Mouse (Mus musculus): ENCODE measurements around the gene Map3k19. TPM values are rescaled to one million over a fixed set of nuclear protein-coding genes. Genes with fewer than 3 reads are reported as not detected.
A peak's percentile ranks its signal among the peaks of the same experiment; 100 is the strongest.

The Map3k19 gene
- polyA plus RNA-seq (2011; ENCODE audit: insufficient read depth, insufficient read length, low replicate concordance, missing spikeins) = 0.30 TPM in 1 of 2 replicates, not detected in the other

DNA sequence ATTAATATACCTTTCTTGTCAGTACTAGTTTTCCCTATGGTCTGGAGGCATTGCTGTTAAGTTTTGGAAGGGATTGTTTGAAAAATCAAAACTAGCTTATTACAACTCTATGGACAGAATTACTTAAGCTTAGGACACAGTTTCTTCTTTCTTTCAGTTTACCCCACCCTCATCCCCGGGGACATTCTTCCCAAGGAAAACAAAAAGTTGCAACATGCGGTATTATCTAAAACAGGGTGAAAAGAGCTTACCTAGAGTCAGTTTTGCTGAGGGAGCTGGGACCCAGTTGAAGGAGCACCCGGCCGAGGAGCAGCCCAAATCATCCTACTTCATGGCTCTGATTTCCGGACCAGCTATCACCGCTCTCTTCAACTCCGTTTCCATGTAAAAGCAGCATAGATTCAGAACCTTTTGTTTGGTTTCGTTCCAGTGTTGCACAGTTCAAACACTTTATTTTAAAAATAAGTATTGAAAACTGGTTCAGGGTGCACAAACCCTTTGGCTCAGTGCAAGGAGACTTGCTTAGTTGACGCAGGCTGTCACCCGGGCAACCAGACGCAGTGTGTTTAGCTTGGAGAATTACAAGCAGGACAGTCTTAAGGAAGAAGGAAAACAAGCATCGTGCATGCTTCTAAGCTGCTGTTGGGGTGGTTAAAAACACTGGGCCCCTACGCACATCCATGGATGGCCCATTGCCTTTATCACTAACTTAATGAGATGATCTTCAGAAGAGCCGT is at the start of gene Map3k19:
Gene Map3k19 (minus strand): TSS at position 546 of the 737 bp plus-strand sequence.
- H3K4me1 ChIP-seq (ENCODE audit: control insufficient read depth, insufficient read depth, low read length) = no peaks in the 10 kb centered on the region
- no peak within 1 kb of the TSS for H3K4me3 ChIP-seq (replicated peaks; ENCODE audit: control insufficient read depth, low read depth, low read length)
- WGBS = 86% methylated on average over 14 of the region's 14 CpGs
- H3K27ac ChIP-seq (ENCODE audit: control insufficient read depth, insufficient read depth, low read depth, low read length, poor library complexity) = no peak within 1 kb of the TSS
- TF ChIP-seq CTCF (IDR thresholded peaks at IDR 0.05; ENCODE audit: control insufficient read depth, insufficient read depth, low read length) = no peak
- no peak for TF ChIP-seq POLR2A (IDR thresholded peaks at IDR 0.05; ENCODE audit: borderline replicate concordance, control insufficient read depth, low read depth, low read length)

DNA sequence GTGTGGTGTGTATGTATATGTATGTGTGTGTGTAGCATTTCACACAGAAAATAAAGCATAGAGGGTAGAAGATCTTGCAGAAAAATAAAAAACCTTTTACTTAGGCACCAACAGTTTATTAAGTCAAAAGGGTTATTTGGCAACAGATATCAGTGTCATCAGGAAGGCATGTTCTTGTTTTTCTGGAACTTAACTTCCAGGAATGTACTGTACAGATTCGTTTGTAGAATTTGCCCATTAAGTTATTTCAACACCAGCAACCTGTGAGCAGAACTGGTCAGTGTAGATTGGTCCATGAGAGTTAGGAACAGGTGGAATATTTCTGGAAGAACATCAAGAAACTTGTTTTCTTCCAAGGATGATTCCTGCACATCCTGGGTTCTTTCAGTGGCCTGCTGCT is 44.6 kb upstream of the Map3k19 start:
- Histone ChIP-seq H3K4me1 (ENCODE audit: control insufficient read depth, insufficient read depth, low read length) (no peaks in the 10 kb centered on the region), H3K27ac (ENCODE audit: control insufficient read depth, insufficient read depth, low read depth, low read length, poor library complexity) (no peak overlapping the region), H3K4me3 (replicated peaks; ENCODE audit: control insufficient read depth, low read depth, low read length) (no peak overlapping the region)
- TF ChIP-seq CTCF (IDR thresholded peaks at IDR 0.05; ENCODE audit: control insufficient read depth, insufficient read depth, low read length) = no peak
- 61% methylated on average over 1 of the region's 1 CpGs for WGBS

DNA sequence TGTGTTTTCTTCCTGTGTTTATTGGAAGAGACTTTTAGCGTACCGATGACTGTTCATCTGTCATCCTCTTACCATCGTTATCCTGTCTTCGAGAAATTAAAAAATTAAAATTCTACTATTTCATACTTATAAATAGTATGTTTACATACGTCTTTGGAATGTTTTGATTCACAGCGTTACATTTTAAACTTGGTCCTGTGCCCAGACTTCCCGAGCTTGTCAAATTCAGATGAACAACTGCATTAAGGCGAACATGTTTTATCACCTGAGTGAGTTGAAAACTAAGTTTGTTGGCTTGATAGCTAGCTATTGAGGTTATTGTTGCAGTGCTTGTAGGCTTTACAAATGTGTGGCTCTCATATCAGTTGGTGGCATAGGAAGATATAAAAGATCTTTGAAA is 14.4 kb upstream of the Map3k19 start:
- no peak for TF ChIP-seq POLR2A (IDR thresholded peaks at IDR 0.05; ENCODE audit: borderline replicate concordance, control insufficient read depth, low read depth, low read length)
- no peak for TF ChIP-seq CTCF (IDR thresholded peaks at IDR 0.05; ENCODE audit: control insufficient read depth, insufficient read depth, low read length)
- H3K4me1 ChIP-seq (ENCODE audit: control insufficient read depth, insufficient read depth, low read length) = no peaks in the 10 kb centered on the region; the same call in 1 of the 2 replicates
- H3K4me3 ChIP-seq (replicated peaks; ENCODE audit: control insufficient read depth, low read depth, low read length) = peak overlapping the region; percentile 96
- peak overlapping the region; percentile 84; the same call in 1 of the 2 replicates for H3K27ac ChIP-seq (ENCODE audit: control insufficient read depth, insufficient read depth, low read depth, low read length, poor library complexity)
- 31% methylated on average over 8 of the region's 8 CpGs for WGBS

DNA sequence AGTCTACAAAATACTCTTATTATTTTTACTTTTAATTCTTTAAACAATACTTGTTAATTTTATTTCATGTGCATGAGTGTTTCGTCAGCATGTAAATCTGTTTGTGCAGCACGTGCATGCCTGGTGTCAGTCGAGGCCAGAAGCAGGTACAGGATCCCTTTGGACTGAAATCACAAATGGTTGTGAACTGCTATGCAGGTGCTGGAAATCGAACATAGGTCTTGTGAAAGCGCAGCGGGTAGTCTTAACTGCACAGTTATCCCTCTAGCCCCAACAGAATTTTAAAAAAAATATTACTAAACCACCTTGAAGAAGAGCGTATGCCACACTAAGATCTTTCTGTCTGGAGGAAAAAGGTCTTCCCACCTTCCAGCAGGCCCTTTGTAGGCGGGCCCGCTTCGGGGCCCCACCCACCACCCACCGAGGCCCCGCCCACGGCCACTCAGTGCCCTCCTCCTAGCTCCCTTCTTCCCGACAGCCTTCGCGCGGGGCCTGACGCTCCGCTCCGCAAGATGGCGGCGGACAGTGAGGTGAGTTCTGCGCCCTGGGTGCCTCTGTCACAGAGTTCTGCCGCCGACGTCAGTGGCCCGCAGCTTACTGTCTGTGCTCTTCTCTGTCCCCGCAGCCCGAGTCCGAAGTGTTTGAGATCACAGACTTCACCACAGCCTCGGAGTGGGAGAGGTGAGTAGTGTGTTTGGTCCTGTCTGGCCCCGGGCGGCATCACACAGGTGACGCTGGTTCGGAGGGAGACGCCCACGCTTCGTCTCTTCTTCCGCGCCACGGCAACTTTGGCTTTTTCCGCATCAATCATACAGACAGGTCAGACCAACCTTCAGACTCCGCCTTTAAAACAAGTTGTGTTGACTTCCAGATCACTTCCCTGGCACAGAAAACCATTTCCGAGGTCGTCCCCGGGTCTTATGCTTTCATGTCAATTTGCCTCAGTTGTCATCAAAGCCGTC is 13.8 kb upstream of the Map3k19 start, which contains the start of gene Rab3gap1:
Gene Rab3gap1 (plus strand): TSS at position 474 of the 962 bp plus-strand sequence.
- Histone ChIP-seq H3K27ac (ENCODE audit: control insufficient read depth, insufficient read depth, low read depth, low read length, poor library complexity) (peak within 1 kb of the TSS; percentile 84), H3K4me1 (ENCODE audit: control insufficient read depth, insufficient read depth, low read length) (no peaks in the 10 kb centered on the region; the same call in 1 of the 2 replicates), H3K4me3 (replicated peaks; ENCODE audit: control insufficient read depth, low read depth, low read length) (peak within 1 kb of the TSS; percentile 96)
- WGBS = 11% methylated on average over 47 of the region's 47 CpGs
- peak; percentile 92 for TF ChIP-seq POLR2A (IDR thresholded peaks at IDR 0.05; ENCODE audit: borderline replicate concordance, control insufficient read depth, low read depth, low read length)
- no peak for TF ChIP-seq CTCF (IDR thresholded peaks at IDR 0.05; ENCODE audit: control insufficient read depth, insufficient read depth, low read length)

DNA sequence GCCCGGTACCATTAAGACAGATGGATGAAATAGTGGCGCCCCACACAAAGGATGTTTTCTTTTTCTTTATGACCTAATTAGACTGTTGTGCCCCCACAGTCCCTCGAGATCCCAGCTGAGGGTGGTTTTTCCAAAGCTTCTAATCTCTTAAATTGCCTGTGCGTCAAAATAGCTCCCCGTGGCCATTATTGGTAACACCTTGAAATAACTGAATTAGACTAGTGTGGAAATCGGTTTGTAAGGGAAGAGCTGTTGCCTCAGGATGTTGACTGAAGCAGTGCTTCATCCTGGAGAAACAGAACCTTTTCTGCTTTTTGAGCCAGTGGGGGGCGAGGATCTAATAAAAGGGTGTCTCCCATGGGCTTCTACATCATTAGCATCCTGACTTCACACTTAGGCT is 9.0 kb upstream of the Map3k19 start:
- Histone ChIP-seq H3K4me3 (replicated peaks; ENCODE audit: control insufficient read depth, low read depth, low read length) (no peak overlapping the region), H3K4me1 (ENCODE audit: control insufficient read depth, insufficient read depth, low read length) (no peaks in the 10 kb centered on the region; the same call in 1 of the 2 replicates), H3K27ac (ENCODE audit: control insufficient read depth, insufficient read depth, low read depth, low read length, poor library complexity) (no peak overlapping the region)
- 75% methylated on average over 7 of the region's 7 CpGs for WGBS
- no peak for TF ChIP-seq CTCF (IDR thresholded peaks at IDR 0.05; ENCODE audit: control insufficient read depth, insufficient read depth, low read length)
- no peak for TF ChIP-seq POLR2A (IDR thresholded peaks at IDR 0.05; ENCODE audit: borderline replicate concordance, control insufficient read depth, low read depth, low read length)

DNA sequence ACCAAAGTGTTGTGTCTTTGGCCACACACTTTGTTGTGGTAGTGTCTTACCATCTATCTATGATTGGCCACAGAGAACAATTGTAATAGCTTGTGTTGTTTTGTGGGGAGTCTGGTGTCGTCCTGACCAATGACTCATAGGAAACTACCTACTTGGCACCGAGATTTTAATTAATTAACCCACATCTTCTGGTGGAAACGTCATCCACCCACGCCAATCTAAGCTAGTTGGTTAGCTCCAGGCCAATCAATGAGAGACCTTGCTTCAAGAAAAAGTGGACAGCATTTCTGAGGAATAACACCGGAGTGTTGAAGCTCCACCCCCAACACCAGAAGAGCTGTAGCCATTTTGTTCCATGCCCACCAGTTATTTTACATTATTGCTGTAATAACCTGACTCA is 7.1 kb upstream of the Map3k19 start:
- WGBS = 81% methylated on average over 5 of the region's 5 CpGs
- no peak for TF ChIP-seq CTCF (IDR thresholded peaks at IDR 0.05; ENCODE audit: control insufficient read depth, insufficient read depth, low read length)
- no peak for TF ChIP-seq POLR2A (IDR thresholded peaks at IDR 0.05; ENCODE audit: borderline replicate concordance, control insufficient read depth, low read depth, low read length)
- H3K4me3 ChIP-seq (replicated peaks; ENCODE audit: control insufficient read depth, low read depth, low read length) = no peak overlapping the region
- no peak overlapping the region for H3K27ac ChIP-seq (ENCODE audit: control insufficient read depth, insufficient read depth, low read depth, low read length, poor library complexity)
- no peaks in the 10 kb centered on the region; the same call in 1 of the 2 replicates for H3K4me1 ChIP-seq (ENCODE audit: control insufficient read depth, insufficient read depth, low read length)

DNA sequence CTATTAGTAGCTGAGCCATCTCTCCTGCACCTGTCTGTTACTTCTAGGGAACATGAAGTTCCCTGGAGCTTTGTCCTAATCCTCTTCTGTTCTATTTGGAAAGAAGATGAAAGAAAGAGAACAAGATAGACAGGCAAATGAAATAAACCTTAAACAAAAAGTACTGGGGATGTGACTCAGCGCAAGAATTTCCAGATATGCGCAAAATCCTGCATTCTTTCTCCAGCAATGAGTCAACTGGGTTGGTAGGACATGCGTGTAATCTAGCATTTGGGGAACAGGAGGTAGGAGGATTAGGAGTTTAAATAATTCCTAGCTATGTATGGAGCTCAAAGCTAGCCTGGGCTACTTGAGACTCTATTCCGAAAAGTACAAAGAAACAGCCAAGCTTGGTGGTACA is 5.7 kb upstream of the Map3k19 start:
- no peak overlapping the region for H3K27ac ChIP-seq (ENCODE audit: control insufficient read depth, insufficient read depth, low read depth, low read length, poor library complexity)
- H3K4me3 ChIP-seq (replicated peaks; ENCODE audit: control insufficient read depth, low read depth, low read length) = no peak overlapping the region
- 91% methylated on average over 4 of the region's 4 CpGs for WGBS
- TF ChIP-seq CTCF (IDR thresholded peaks at IDR 0.05; ENCODE audit: control insufficient read depth, insufficient read depth, low read length) = no peak
- TF ChIP-seq POLR2A (IDR thresholded peaks at IDR 0.05; ENCODE audit: borderline replicate concordance, control insufficient read depth, low read depth, low read length) = no peak
- no peaks in the 10 kb centered on the region; the same call in 1 of the 2 replicates for H3K4me1 ChIP-seq (ENCODE audit: control insufficient read depth, insufficient read depth, low read length)

Measured in bone marrow, adult 2 months (tissue).